Mouse (Mus musculus): Measurements from ENCODE around the gene Zhx3. TPM values are rescaled to one million over a fixed set of nuclear protein-coding genes. Genes with fewer than 3 reads are reported as not detected.

Gene Zhx3
- polyA plus RNA-seq, 1 experiment, result 11.6 TPM

DNA sequence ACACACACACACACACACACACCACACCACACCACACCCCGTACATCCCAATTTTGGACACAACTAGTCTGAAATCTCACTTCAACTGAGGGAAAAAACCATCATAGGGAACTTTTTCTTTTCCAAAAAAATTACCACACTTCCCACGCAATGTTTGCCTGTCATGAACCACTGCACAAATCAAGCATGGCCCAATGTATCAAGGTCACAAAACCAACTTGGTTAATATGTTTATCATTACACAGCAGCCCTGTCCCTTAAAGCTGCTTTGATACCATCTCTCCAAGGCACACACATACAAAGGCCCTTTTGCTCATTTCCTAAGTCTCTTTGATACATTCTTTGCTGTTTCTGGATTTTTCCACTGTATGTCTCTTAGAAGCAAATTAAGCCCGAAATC lies 1.5 kb downstream of the Zhx3 start:
- no peak for TF ChIP-seq CTCF (IDR thresholded peaks at IDR 0.05; ENCODE audit: insufficient read depth, low read length)
- no peak for TF ChIP-seq POLR2A (IDR thresholded peaks at IDR 0.05; ENCODE audit: borderline replicate concordance, extremely low read depth, low read depth, low read length)
- H3K4me1 ChIP-seq (ENCODE audit: control insufficient read depth, insufficient read depth, low read length), result peaks cover 3% of the 10 kb centered on the region
- no peak for DNase-seq
- 61% methylated on average over 3 of the region's 3 CpGs for WGBS
- peak overlapping the region; percentile 32 for H3K4me3 ChIP-seq (replicated peaks; ENCODE audit: extremely low read depth, low read depth, low read length)

DNA sequence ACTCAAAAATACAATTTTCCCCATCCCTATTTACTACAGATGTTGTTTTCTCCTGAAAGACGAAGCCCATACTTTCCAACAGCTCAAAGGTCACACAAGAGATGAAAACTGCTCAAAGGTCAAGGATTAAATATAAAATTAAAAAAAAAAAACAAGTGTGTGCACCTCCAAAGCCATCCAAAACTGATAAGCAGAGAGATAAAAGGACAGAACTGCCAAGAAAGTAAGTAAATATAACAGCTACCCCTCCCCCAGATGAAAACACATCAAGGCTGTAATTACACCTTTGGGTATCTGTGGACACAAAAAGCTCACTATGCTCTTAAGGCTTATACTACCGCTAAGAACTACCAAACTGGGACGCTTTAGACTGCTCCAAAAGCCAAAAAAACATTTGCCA lies 3.4 kb downstream of the Zhx3 start:
- H3K4me1 ChIP-seq (ENCODE audit: control insufficient read depth, insufficient read depth, low read length), result peaks cover 3% of the 10 kb centered on the region
- WGBS, result 73% methylated on average over 3 of the region's 3 CpGs
- H3K4me3 ChIP-seq (replicated peaks; ENCODE audit: extremely low read depth, low read depth, low read length), result no peak overlapping the region
- TF ChIP-seq CTCF (IDR thresholded peaks at IDR 0.05; ENCODE audit: insufficient read depth, low read length), result no peak
- TF ChIP-seq POLR2A (IDR thresholded peaks at IDR 0.05; ENCODE audit: borderline replicate concordance, extremely low read depth, low read depth, low read length), result no peak
- DNase-seq, result no peak

DNA sequence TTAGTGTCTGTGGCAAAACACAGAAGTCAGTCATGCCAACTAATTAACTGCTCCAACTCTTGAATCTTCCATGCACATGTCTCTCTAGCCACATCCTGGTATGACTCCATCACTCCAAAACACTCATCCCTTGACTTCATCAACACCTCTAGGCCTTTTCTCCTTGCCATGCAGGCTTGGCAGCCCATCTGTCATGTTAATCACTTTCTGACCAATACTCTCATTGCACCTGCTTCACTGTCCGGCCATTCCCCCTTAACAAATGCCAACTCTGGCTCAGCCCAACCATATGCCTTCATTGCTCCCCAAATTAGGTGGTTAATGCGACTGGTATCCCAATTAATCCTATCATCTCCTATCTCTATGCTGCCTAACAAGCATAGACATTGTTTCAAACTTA lies 7.5 kb downstream of the Zhx3 start:
- no peak overlapping the region for H3K4me3 ChIP-seq (replicated peaks; ENCODE audit: extremely low read depth, low read depth, low read length)
- no peak for TF ChIP-seq CTCF (IDR thresholded peaks at IDR 0.05; ENCODE audit: insufficient read depth, low read length)
- no peak for TF ChIP-seq POLR2A (IDR thresholded peaks at IDR 0.05; ENCODE audit: borderline replicate concordance, extremely low read depth, low read depth, low read length)
- no peak for DNase-seq
- peaks cover 11% of the 10 kb centered on the region for H3K4me1 ChIP-seq (ENCODE audit: control insufficient read depth, insufficient read depth, low read length)
- 92% methylated on average over 2 of the region's 2 CpGs for WGBS

DNA sequence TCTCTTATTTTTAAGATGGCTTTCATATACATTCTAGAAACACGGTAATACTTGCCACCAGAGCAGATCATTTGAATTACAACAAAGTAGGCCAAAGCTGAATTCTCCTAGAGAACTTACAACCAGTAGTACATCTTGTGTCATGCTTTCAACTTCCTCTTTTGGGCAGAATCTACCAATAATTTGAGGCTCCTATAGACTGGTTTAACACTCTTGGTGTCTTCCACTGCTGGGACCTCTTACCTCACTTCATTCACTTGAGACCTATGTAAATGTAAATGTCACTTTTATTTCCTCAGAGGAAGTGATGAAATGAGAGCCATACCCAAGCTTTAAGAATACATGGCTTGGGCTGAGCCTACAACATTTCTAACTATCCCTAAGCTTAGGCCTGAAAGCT lies 8.7 kb downstream of the Zhx3 start:
- 83% methylated on average over 1 of the region's 1 CpGs for WGBS
- no peak for TF ChIP-seq POLR2A (IDR thresholded peaks at IDR 0.05; ENCODE audit: borderline replicate concordance, extremely low read depth, low read depth, low read length)
- no peak for TF ChIP-seq CTCF (IDR thresholded peaks at IDR 0.05; ENCODE audit: insufficient read depth, low read length)
- peaks cover 15% of the 10 kb centered on the region for H3K4me1 ChIP-seq (ENCODE audit: control insufficient read depth, insufficient read depth, low read length)
- no peak overlapping the region for H3K4me3 ChIP-seq (replicated peaks; ENCODE audit: extremely low read depth, low read depth, low read length)
- DNase-seq, result no peak

DNA sequence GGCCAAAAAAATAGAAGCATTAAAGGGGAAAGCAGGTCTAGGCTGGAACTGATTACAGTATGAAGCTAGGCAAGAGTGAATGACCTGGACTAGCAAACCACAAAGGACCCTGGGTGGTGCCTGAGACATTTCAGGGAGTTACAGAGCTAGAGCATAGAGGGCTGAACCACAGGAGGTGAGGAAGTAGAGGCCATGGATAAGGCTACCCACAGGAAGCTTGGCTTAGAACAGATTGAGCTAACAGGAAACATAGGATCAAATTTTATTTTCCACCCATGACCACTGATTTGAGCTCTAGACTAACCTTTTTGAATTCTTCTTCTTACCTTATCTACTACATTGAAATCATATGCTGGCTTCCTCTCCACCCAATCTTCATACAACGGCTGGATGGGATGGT lies 12.4 kb downstream of the Zhx3 start:
- no peak for DNase-seq
- 44% methylated on average over 1 of the region's 1 CpGs for WGBS
- Histone ChIP-seq H3K4me3 (replicated peaks; ENCODE audit: extremely low read depth, low read depth, low read length) (no peak overlapping the region), H3K4me1 (ENCODE audit: control insufficient read depth, insufficient read depth, low read length) (peaks cover 12% of the 10 kb centered on the region)
- TF ChIP-seq POLR2A (IDR thresholded peaks at IDR 0.05; ENCODE audit: borderline replicate concordance, extremely low read depth, low read depth, low read length) (no peak), CTCF (IDR thresholded peaks at IDR 0.05; ENCODE audit: insufficient read depth, low read length) (no peak)

DNA sequence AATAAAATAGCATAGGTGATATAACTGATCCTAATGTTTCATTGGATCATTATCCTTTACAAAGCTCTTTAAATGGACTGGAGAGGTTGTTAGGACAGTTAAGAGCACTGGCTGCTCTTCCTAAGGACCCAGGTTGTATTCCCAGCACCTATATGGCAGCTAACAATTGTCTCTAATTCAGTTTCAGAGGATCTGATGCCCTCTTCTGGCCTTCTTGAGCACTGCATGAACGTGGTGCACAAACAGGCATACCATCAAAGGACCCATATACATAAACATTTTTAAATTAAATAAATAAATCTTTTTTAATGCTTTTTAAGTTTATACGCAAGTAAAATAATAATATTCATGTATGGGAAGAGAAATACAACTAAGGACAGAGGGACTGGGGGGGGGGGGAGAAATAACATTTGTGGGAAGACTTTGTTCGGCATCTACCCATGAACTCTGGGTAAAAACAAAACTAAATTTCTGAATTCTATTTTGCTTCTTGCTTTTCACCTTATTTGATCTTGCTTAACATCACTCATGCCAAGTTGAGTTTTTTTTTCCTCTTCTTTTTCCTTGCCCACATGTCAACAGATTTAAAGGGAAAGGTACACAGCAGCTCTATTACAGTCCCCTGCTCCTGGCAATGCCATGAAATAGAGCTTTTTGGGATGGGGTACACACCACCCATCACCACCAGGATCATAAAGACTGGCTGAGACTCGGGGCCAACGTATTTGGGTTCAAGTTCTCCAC lies 16.3 kb downstream of the Zhx3 start:
- TF ChIP-seq CTCF (IDR thresholded peaks at IDR 0.05; ENCODE audit: insufficient read depth, low read length) (no peak), POLR2A (IDR thresholded peaks at IDR 0.05; ENCODE audit: borderline replicate concordance, extremely low read depth, low read depth, low read length) (no peak)
- DNase-seq, result no peak
- H3K4me1 ChIP-seq (ENCODE audit: control insufficient read depth, insufficient read depth, low read length), result peaks cover 12% of the 10 kb centered on the region
- no peak overlapping the region for H3K4me3 ChIP-seq (replicated peaks; ENCODE audit: extremely low read depth, low read depth, low read length)
- WGBS, result 81% methylated on average over 5 of the region's 5 CpGs

DNA sequence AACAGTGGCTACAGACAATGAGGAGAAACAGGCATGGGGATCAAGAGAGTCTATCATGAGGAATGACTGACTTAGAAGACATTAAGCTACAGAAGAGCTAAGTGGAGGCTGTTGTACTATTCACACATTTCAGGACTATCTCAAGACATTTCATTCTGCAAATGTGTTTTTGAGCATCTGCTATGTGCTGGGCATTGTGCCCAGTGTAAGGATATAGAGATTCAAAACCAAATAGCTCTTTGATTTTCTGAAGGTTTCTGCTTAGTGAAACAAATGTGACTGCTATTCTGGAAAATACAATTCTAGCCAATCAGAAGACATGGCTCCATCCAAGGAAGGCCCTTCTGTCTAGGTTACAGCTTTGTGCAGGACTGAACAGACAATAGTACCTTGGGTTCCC lies 18.1 kb downstream of the Zhx3 start:
- TF ChIP-seq POLR2A (IDR thresholded peaks at IDR 0.05; ENCODE audit: borderline replicate concordance, extremely low read depth, low read depth, low read length) (no peak), CTCF (IDR thresholded peaks at IDR 0.05; ENCODE audit: insufficient read depth, low read length) (no peak)
- Histone ChIP-seq H3K4me1 (ENCODE audit: control insufficient read depth, insufficient read depth, low read length) (peaks cover 7% of the 10 kb centered on the region), H3K4me3 (replicated peaks; ENCODE audit: extremely low read depth, low read depth, low read length) (no peak overlapping the region)
- DNase-seq, result no peak

DNA sequence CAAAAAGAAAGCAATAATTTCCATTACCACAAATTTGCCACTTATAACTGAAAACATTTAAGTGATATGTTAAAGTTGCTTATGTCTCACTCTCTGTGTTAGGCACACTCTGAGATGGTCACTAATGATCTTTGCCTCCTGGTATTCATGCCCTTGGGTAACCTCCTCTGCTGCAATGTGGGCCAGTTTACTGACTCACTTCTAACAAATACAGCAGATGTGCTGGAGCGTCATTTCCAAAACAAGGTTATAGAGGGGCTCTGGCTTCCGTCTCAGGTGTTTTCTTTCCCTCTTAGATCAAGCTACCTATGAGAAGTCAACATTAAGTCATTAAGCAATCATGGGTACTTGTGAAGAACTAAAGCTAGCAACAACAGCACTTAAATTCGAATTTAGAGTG lies 22.4 kb downstream of the Zhx3 start:
- 61% methylated on average over 3 of the region's 3 CpGs for WGBS
- TF ChIP-seq POLR2A (IDR thresholded peaks at IDR 0.05; ENCODE audit: borderline replicate concordance, extremely low read depth, low read depth, low read length) (no peak), CTCF (IDR thresholded peaks at IDR 0.05; ENCODE audit: insufficient read depth, low read length) (no peak)
- no peak for DNase-seq
- peaks cover 4% of the 10 kb centered on the region for H3K4me1 ChIP-seq (ENCODE audit: control insufficient read depth, insufficient read depth, low read length)
- no peak overlapping the region for H3K4me3 ChIP-seq (replicated peaks; ENCODE audit: extremely low read depth, low read depth, low read length)

DNA sequence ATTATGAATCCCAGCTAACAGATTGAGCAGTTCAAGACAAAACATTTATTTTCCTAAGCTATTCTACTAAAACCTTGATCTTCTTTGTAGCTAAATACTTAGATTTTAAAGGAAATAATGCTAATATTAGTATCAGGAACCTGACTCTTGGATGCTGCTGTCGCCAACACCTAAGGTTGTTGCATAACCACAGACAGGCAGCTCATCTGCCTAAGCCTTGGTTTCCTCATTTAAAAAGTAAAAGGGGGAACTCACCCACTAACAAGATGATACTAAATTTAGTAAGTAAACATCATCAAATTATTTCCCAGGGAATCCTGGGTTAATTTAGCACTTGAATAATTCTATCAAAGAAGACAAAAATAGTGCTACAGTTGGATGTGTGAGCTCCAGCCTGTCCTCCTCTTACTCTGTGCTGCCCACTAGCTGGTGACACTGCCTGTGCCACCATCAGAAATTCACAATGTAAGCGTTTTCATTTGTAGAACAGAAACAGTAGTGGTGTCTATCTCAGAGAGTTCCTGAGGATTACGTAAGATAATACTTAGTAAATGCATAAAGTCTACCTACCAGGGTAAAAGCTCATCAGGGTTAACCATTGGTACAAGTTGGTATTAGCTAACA lies 23.1 kb downstream of the Zhx3 start:
- H3K4me1 ChIP-seq (ENCODE audit: control insufficient read depth, insufficient read depth, low read length), result peaks cover 4% of the 10 kb centered on the region
- WGBS, result 61% methylated on average over 3 of the region's 3 CpGs
- H3K4me3 ChIP-seq (replicated peaks; ENCODE audit: extremely low read depth, low read depth, low read length), result no peak overlapping the region
- DNase-seq, result no peak
- TF ChIP-seq POLR2A (IDR thresholded peaks at IDR 0.05; ENCODE audit: borderline replicate concordance, extremely low read depth, low read depth, low read length), result no peak
- TF ChIP-seq CTCF (IDR thresholded peaks at IDR 0.05; ENCODE audit: insufficient read depth, low read length), result peak; percentile 27; the same call in 1 of the 2 replicates

DNA sequence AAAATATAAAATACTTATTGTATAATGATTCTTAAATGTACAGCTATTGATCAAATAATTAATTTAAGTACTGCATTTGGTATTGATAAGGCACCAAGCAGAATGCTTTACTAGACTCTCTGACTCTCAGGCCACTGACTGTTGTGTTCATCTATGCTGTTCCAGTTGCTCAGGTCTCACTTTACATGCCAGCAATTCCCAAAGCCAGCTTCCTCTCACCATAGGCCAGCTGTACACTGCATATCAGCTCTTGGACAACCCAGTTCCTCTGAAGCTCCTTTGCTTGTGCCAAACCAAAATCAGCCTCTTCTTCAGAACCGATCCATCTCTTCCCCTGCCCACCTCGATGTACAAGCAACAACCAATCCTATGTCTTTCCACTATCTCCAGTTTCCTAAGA lies 24.6 kb downstream of the Zhx3 start:
- DNase-seq, result no peak
- 78% methylated on average over 2 of the region's 2 CpGs for WGBS
- TF ChIP-seq CTCF (IDR thresholded peaks at IDR 0.05; ENCODE audit: insufficient read depth, low read length) (no peak), POLR2A (IDR thresholded peaks at IDR 0.05; ENCODE audit: borderline replicate concordance, extremely low read depth, low read depth, low read length) (no peak)

More for the DNA sequence above, 24.6 kb downstream of the Zhx3 start:
- Histone ChIP-seq H3K4me3 (replicated peaks; ENCODE audit: extremely low read depth, low read depth, low read length) (no peak overlapping the region), H3K4me1 (ENCODE audit: control insufficient read depth, insufficient read depth, low read length) (peaks cover 4% of the 10 kb centered on the region)

All from lung, adult 2 months (tissue).